Mouse (Mus musculus) stomach, embryonic 14.5 days (tissue): Measurements from ENCODE around the gene Acsl1. TPM values are rescaled to one million over a fixed set of nuclear protein-coding genes. Genes with fewer than 3 reads are reported as not detected.

Experiments
- ATAC-seq: fragments of 200-750 bp; cut with Nextera tagmentation; 2 replicates; pipeline ENCODE4 v1.8.0; 2017; ENCODE audit warnings: low read depth, moderate TSS enrichment; ENCODE audit not compliant: insufficient number of reproducible peaks, insufficient read depth, low FRiP score
- H3K27ac ChIP-seq: fragments of 300-500 bp; sonication (generic); 2 replicates; pipeline ENCODE4 v1.5.1; 2014; ENCODE audit warnings: mild to moderate bottlenecking, low read length, moderate library complexity, mixed read lengths
- H3K27me3 ChIP-seq: fragments of 300-500 bp; sonication (generic); 2 replicates; pipeline ENCODE4 v1.6.1; 2014; ENCODE audit warnings: low read length, control low read depth, mixed read lengths; ENCODE audit not compliant: control insufficient read depth, insufficient read depth
- H3K36me3 ChIP-seq: fragments of 300-500 bp; sonication (generic); 2 replicates; pipeline ENCODE4 v1.6.1; 2014; ENCODE audit warnings: mild to moderate bottlenecking, control low read depth, low read length, moderate library complexity, mixed read lengths; ENCODE audit not compliant: control insufficient read depth, insufficient read depth
- H3K4me1 ChIP-seq: fragments of 300-500 bp; sonication (generic); 2 replicates; pipeline ENCODE4 v1.6.1; 2014; ENCODE audit warnings: low read length, control low read depth, mixed read lengths; ENCODE audit not compliant: control insufficient read depth, insufficient read depth
- H3K4me2 ChIP-seq: fragments of 300-500 bp; sonication (generic); replicated peaks from 2 replicates; pipeline ENCODE4 v1.6.1; 2014; ENCODE audit warnings: low read depth, low read length, control low read depth
- H3K4me3 ChIP-seq: fragments of 300-500 bp; sonication (generic); 2 replicates; pipeline ENCODE4 v1.5.1; 2014; ENCODE audit warnings: low read depth, low read length, control low read depth
- H3K9ac ChIP-seq: fragments of 300-500 bp; sonication (generic); replicated peaks from 2 replicates; pipeline ENCODE4 v1.6.1; 2014; ENCODE audit warnings: low read depth, mild to moderate bottlenecking, control low read depth, low read length, moderate library complexity, mixed read lengths
- H3K9me3 ChIP-seq: fragments of 300-500 bp; sonication (generic); 2 replicates; pipeline ENCODE4 v1.6.1; 2016; ENCODE audit warnings: low read depth, low read length, control low read depth; ENCODE audit not compliant: control insufficient read depth
- WGBS: fragments of 180-500 bp; shearing (Covaris S2); extraction: QIAGEN DNeasy Blood & Tissue Kit; methylation state at CpG from one replicate; pipeline ENCODE4 v1.1.7; 2014; 5-methylcytosine and 5-hydroxymethylcytosine counted together
- polyA plus RNA-seq: library from polyadenylated mRNA; unstranded; fragments of >200 nt; fragmentation: Nextera tagmentation; extraction: Ambion mirVana; gene quantifications from 2 replicates; pipeline ENCODE4 v1.2.1, GENCODE M21; 2014

Gene Acsl1
- polyA plus RNA-seq, 1 experiment from 2014 or later: 17.8 TPM

GRCm38 (mm10) chr8:46490250-46490649 lies 19.4 kb downstream of the Acsl1 start:
- Histone ChIP-seq H3K9ac (no peak overlapping the region), H3K9me3 (no peaks in the 10 kb centered on the region), H3K4me2 (no peak overlapping the region), H3K27me3 (no peaks in the 10 kb centered on the region), H3K36me3 (no peaks in the 10 kb centered on the region), H3K27ac (no peak overlapping the region), H3K4me1 (no peaks in the 10 kb centered on the region), H3K4me3 (no peak overlapping the region)
- ATAC-seq: no peak
- WGBS: 92% methylated on average over 8 of the region's 8 CpGs

- no peaks in the 10 kb centered on the region for H3K4me1 ChIP-seq
- no peaks in the 10 kb centered on the region for H3K9me3 ChIP-seq
- no peaks in the 10 kb centered on the region for H3K36me3 ChIP-seq
- no peak for ATAC-seq
- no peak overlapping the region for H3K9ac ChIP-seq
- H3K4me2 ChIP-seq: no peak overlapping the region
- WGBS: 71% methylated on average over 6 of the region's 6 CpGs
- no peak overlapping the region for H3K4me3 ChIP-seq
- no peaks in the 10 kb centered on the region for H3K27me3 ChIP-seq
- no peak overlapping the region for H3K27ac ChIP-seq
These were observed 20.0 kb downstream of the Acsl1 start for GRCm38 (mm10) chr8:46490821-46491220.

- no peaks in the 10 kb centered on the region for H3K36me3 ChIP-seq
- H3K4me2 ChIP-seq: no peak overlapping the region
- no peak overlapping the region for H3K27ac ChIP-seq
- no peak for ATAC-seq
- no peak overlapping the region for H3K9ac ChIP-seq
- no peaks in the 10 kb centered on the region for H3K27me3 ChIP-seq
- WGBS: 83% methylated on average over 11 of the region's 11 CpGs
- no peak overlapping the region for H3K4me3 ChIP-seq
- no peaks in the 10 kb centered on the region for H3K9me3 ChIP-seq
- H3K4me1 ChIP-seq: no peaks in the 10 kb centered on the region
These were observed 22.8 kb downstream of the Acsl1 start for GRCm38 (mm10) chr8:46493495-46494170.

DNA sequence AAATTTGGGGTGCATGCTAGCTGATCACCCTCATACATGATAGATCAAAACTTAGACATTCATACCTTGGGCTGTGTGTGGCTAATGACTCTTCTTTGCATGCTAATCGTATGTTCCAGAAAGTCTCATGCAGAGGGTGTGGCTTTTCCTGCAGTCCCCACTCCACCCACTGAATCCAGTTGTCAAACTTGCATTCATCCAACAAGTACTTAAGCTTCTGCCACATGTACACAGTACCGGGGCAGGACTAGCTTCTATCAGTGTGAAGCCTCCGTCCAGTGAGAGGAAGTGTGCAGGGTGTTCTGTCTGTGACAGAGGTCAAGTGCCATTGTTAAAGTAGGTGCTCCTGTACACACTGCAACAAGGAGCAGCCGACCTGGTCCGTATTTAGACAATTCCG lies 26.0 kb downstream of the Acsl1 start:
- Histone ChIP-seq H3K36me3 (no peaks in the 10 kb centered on the region), H3K9ac (no peak overlapping the region), H3K27ac (no peak overlapping the region), H3K27me3 (no peaks in the 10 kb centered on the region), H3K4me1 (peaks cover 7% of the 10 kb centered on the region; the same call in 1 of the 2 replicates), H3K4me2 (no peak overlapping the region), H3K4me3 (no peak overlapping the region), H3K9me3 (no peaks in the 10 kb centered on the region)
- 60% methylated on average over 6 of the region's 6 CpGs for WGBS
- ATAC-seq: no peak; the same call in 1 of the 2 replicates

DNA sequence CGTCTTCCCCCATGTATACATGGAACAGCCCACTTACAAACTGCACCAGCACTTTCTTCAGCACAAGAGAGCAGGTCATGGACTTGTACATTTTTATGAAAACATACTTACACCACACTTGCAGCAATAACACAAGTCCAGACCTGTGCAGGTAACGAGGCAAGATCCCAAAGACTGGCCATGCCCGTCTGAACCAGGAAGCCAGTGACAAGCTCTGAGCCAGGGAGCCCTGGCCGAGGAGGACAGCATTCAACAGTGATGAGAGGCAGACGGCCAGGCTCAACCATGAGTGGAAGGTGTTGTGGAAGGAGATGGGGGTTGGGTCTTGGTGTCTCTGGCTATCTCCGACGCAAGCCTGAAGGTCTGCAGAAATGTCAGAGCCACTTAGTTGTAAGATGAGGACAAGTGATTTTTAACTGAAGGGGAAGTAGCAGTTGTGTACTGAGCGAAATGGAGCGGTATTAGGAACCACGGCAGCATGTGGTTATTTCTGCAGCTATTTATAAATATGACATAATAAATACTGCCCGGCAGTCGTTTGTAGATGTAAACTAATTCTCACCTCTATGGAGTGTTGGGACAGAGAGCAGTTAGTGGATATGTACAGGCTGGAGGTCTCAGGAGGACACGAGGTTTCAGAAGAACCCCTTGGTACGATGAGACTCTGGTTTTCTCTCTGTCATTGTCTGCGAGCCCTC lies 26.6 kb downstream of the Acsl1 start:
- H3K4me3 ChIP-seq: no peak overlapping the region
- no peaks in the 10 kb centered on the region for H3K27me3 ChIP-seq
- H3K36me3 ChIP-seq: no peaks in the 10 kb centered on the region
- no peak for ATAC-seq
- H3K4me2 ChIP-seq: no peak overlapping the region
- WGBS: 51% methylated on average over 15 of the region's 15 CpGs
- H3K4me1 ChIP-seq: peaks cover 9% of the 10 kb centered on the region; the same call in 1 of the 2 replicates
- H3K9ac ChIP-seq: no peak overlapping the region
- no peak overlapping the region for H3K27ac ChIP-seq
- H3K9me3 ChIP-seq: no peaks in the 10 kb centered on the region

- Histone ChIP-seq H3K4me2 (no peak overlapping the region), H3K9ac (no peak overlapping the region), H3K9me3 (no peaks in the 10 kb centered on the region), H3K36me3 (no peaks in the 10 kb centered on the region), H3K27me3 (no peaks in the 10 kb centered on the region), H3K4me3 (no peak overlapping the region), H3K4me1 (peaks cover 20% of the 10 kb centered on the region; the same call in 1 of the 2 replicates), H3K27ac (no peak overlapping the region)
- WGBS: 50% methylated on average over 19 of the region's 19 CpGs
- ATAC-seq: peak; percentile 33
These were observed 28.7 kb downstream of the Acsl1 start for GRCm38 (mm10) chr8:46499376-46500061.

GRCm38 (mm10) chr8:46502333-46503071 lies 31.7 kb downstream of the Acsl1 start:
- WGBS: 23% methylated on average over 19 of the region's 19 CpGs
- no peak for ATAC-seq

More at GRCm38 (mm10) chr8:46502333-46503071, 31.7 kb downstream of the Acsl1 start:
- Histone ChIP-seq H3K9me3 (no peaks in the 10 kb centered on the region), H3K27me3 (no peaks in the 10 kb centered on the region), H3K36me3 (no peaks in the 10 kb centered on the region), H3K9ac (no peak overlapping the region), H3K4me1 (peaks cover 30% of the 10 kb centered on the region; the same call in 1 of the 2 replicates), H3K4me2 (peak overlapping the region; percentile 44), H3K27ac (no peak overlapping the region), H3K4me3 (peak overlapping the region; percentile 21; the same call in 1 of the 2 replicates)
